Mouse (Mus musculus) cortical plate, adult 2 months (tissue): ENCODE results near the gene Gorab. TPM values are rescaled to one million over a fixed set of nuclear protein-coding genes. Genes with fewer than 3 reads are reported as not detected.

Source experiments
- H3K27ac ChIP-seq: fragments of 200-500 bp; 2 replicates; pipeline ENCODE4 v1.5.1; 2012; ENCODE audit warnings: low read length, control low read depth, inconsistent platforms; ENCODE audit not compliant: insufficient read depth
- H3K4me1 ChIP-seq: fragments of 200-500 bp; 2 replicates; pipeline ENCODE4 v1.6.1; 2011; ENCODE audit warnings: low read length; ENCODE audit not compliant: control insufficient read depth, insufficient read depth
- H3K4me3 ChIP-seq: fragments of 200-500 bp; 2 replicates; pipeline ENCODE4 v1.5.1; 2011; ENCODE audit warnings: mild to moderate bottlenecking, low read length, control low read depth; ENCODE audit not compliant: insufficient read depth
- CTCF ChIP-seq: fragments of 200-500 bp; IDR thresholded peaks from 2 replicates; pipeline ENCODE4 v1.5.1; 2011; ENCODE audit warnings: mild to moderate bottlenecking, control low read depth, low read length; ENCODE audit not compliant: insufficient read depth; ENCODE audit errors: extremely low read depth
- POLR2A ChIP-seq: fragments of 200-500 bp; IDR thresholded peaks from 2 replicates; pipeline ENCODE4 v1.6.1; 2011; ENCODE audit warnings: mild to moderate bottlenecking, low read length, control low read depth; ENCODE audit not compliant: insufficient read depth; ENCODE audit errors: extremely low read depth
- polyA plus RNA-seq: library from polyadenylated mRNA; depleted of rRNA; stranded (reverse); fragments of >200 nt; gene quantifications from 2 replicates; pipeline ENCODE4 v1.2.3, GENCODE M21; 2012; rRNA removed

Gene Gorab
- 7.3 and 8.9 TPM in 2 replicates for polyA plus RNA-seq

GRCm38 (mm10) chr1:163403498-163404126 is at the start of gene Gorab:
TSS of gene Gorab (minus strand) at chr1:163403669.
- Histone ChIP-seq H3K27ac (peak within 1 kb of the TSS; percentile 58), H3K4me3 (peak within 1 kb of the TSS; percentile 62), H3K4me1 (peaks cover 2% of the 10 kb centered on the region)
- TF ChIP-seq POLR2A (peak; percentile 46; the same call in 1 of the 2 replicates), CTCF (no peak)

GRCm38 (mm10) chr1:163443832-163444231 is 40.4 kb upstream of the Gorab start:
- Histone ChIP-seq H3K4me1 (no peaks in the 10 kb centered on the region), H3K27ac (no peak overlapping the region), H3K4me3 (no peak overlapping the region)
- TF ChIP-seq POLR2A (no peak), CTCF (no peak)

- Histone ChIP-seq H3K4me3 (no peak overlapping the region), H3K4me1 (no peaks in the 10 kb centered on the region), H3K27ac (no peak overlapping the region)
- no peak for TF ChIP-seq CTCF
Measured at GRCm38 (mm10) chr1:163439002-163439401, 35.5 kb upstream of the Gorab start.

GRCm38 (mm10) chr1:163423467-163424014 is 20.1 kb upstream of the Gorab start:
- H3K4me3 ChIP-seq: no peak overlapping the region
- TF ChIP-seq POLR2A (no peak), CTCF (no peak)
- H3K27ac ChIP-seq: no peak overlapping the region
- H3K4me1 ChIP-seq: no peaks in the 10 kb centered on the region

GRCm38 (mm10) chr1:163417191-163417590 is 13.7 kb upstream of the Gorab start:
- no peak overlapping the region for H3K4me3 ChIP-seq
- H3K27ac ChIP-seq: no peak overlapping the region
- TF ChIP-seq POLR2A (no peak), CTCF (no peak)
- H3K4me1 ChIP-seq: no peaks in the 10 kb centered on the region

- TF ChIP-seq CTCF (no peak), POLR2A (no peak)
- Histone ChIP-seq H3K4me1 (no peaks in the 10 kb centered on the region), H3K27ac (no peak overlapping the region), H3K4me3 (no peak overlapping the region)
Measured at GRCm38 (mm10) chr1:163414200-163414599, 10.7 kb upstream of the Gorab start.

- no peak overlapping the region for H3K4me3 ChIP-seq
- TF ChIP-seq CTCF: no peak
- TF ChIP-seq POLR2A: no peak
- peaks cover 2% of the 10 kb centered on the region for H3K4me1 ChIP-seq
Measured at GRCm38 (mm10) chr1:163406203-163406602, 2.7 kb upstream of the Gorab start.

GRCm38 (mm10) chr1:163391321-163391720 is 12.1 kb downstream of the Gorab start:
- Histone ChIP-seq H3K27ac (no peak overlapping the region), H3K4me3 (no peak overlapping the region), H3K4me1 (no peaks in the 10 kb centered on the region)
- TF ChIP-seq POLR2A (no peak), CTCF (no peak)

More at GRCm38 (mm10) chr1:163406203-163406602, 2.7 kb upstream of the Gorab start:
- H3K27ac ChIP-seq: no peak overlapping the region

- TF ChIP-seq POLR2A (no peak), CTCF (no peak)
- no peak overlapping the region for H3K4me3 ChIP-seq
- H3K27ac ChIP-seq: no peak overlapping the region
- no peaks in the 10 kb centered on the region for H3K4me1 ChIP-seq
Measured at GRCm38 (mm10) chr1:163390044-163390443, 13.4 kb downstream of the Gorab start.

GRCm38 (mm10) chr1:163386196-163386595 is 17.3 kb downstream of the Gorab start:
- TF ChIP-seq POLR2A (no peak), CTCF (no peak)

More at GRCm38 (mm10) chr1:163386196-163386595, 17.3 kb downstream of the Gorab start:
- Histone ChIP-seq H3K4me3 (no peak overlapping the region), H3K4me1 (no peaks in the 10 kb centered on the region), H3K27ac (no peak overlapping the region)
